Mouse (Mus musculus): ENCODE measurements around the gene Stx2. TPM values are rescaled to one million over a fixed set of nuclear protein-coding genes. Genes with fewer than 3 reads are reported as not detected.

Gene Stx2
- total RNA-seq, 2 experiments from 2014 or later: 7.8 to 8.8 TPM

- DNase-seq: no peak
Measured at GRCm38 (mm10) chr5:128952291-128953195, 55.8 kb downstream of the Stx2 start.

- no peak for DNase-seq
Measured at GRCm38 (mm10) chr5:128951472-128951871, 56.9 kb downstream of the Stx2 start.

GRCm38 (mm10) chr5:128947093-128947492, 61.3 kb downstream of the Stx2 start:
- no peak for DNase-seq

- DNase-seq: no peak
Measured at GRCm38 (mm10) chr5:128940436-128940835, 67.9 kb downstream of the Stx2 start.

GRCm38 (mm10) chr5:128935359-128935899, 72.9 kb downstream of the Stx2 start:
- no peak for DNase-seq

Other genes starting within 250 kb of the Stx2 start
- gene Rimbp2, start 55.1 kb downstream of the Stx2 start, total RNA-seq (2021): not detected
- gene Ran, start 11.5 kb upstream of the Stx2 start, total RNA-seq (2021): 10 to 100 TPM; 64.7 to 81.1 TPM
- 1 to 10 TPM; 4.9 to 6.6 TPM for gene Adgrd1, start 88.2 kb upstream of the Stx2 start, total RNA-seq (2021)